Mouse (Mus musculus) lung, adult 2 months (tissue): Measurements from ENCODE around the gene Rilp. TPM values are rescaled to one million over a fixed set of nuclear protein-coding genes. Genes with fewer than 3 reads are reported as not detected.

ENCODE experiments used
- DNase-seq: peaks from one replicate; pipeline ENCODE4 v3.0.0; 2022
- H3K4me1 ChIP-seq: fragments of 200-500 bp; 2 replicates; pipeline ENCODE4 v1.6.1; 2011; ENCODE audit warnings: low read length; ENCODE audit not compliant: control insufficient read depth, insufficient read depth
- H3K4me3 ChIP-seq: fragments of 200-500 bp; replicated peaks from 2 replicates; pipeline ENCODE3; 2011; ENCODE audit warnings: low read depth, mild to moderate bottlenecking, control low read depth, low read length; ENCODE audit errors: extremely low read depth
- CTCF ChIP-seq: fragments of 200-500 bp; IDR thresholded peaks from 2 replicates; pipeline ENCODE4 v1.5.1; 2011; ENCODE audit warnings: mild to moderate bottlenecking, low read length, control low read depth; ENCODE audit not compliant: insufficient read depth
- POLR2A ChIP-seq: fragments of 200-500 bp; IDR thresholded peaks from 2 replicates; pipeline ENCODE4 v1.6.1; 2011; ENCODE audit warnings: low read depth, mild to moderate bottlenecking, control low read depth, low read length, borderline replicate concordance; ENCODE audit errors: extremely low read depth
- WGBS: fragments of 180-500 bp; shearing (Covaris S2); methylation state at CpG from one replicate; pipeline ENCODE4 v1.1.7; 2018; 5-methylcytosine and 5-hydroxymethylcytosine counted together
- polyA plus RNA-seq: library from polyadenylated mRNA; depleted of rRNA; stranded (reverse); fragments of >200 nt; gene quantifications from 2 replicates; pipeline ENCODE4 v1.2.3, GENCODE M21; 2012

Gene Rilp
- polyA plus RNA-seq, 1 experiment, result 14.5 TPM

GRCm38 (mm10) chr11:75486601-75487285 is 23.2 kb upstream of the Rilp start, which contains the start of gene Prpf8:
Prpf8 (plus strand) TSS chr11:75486816.
- Histone ChIP-seq H3K4me3 (peak within 1 kb of the TSS; percentile 83), H3K4me1 (peaks cover 9% of the 10 kb centered on the region)
- TF ChIP-seq CTCF, result no peak
- peak; percentile 88; the same call in 1 of the 2 replicates for TF ChIP-seq POLR2A
- DNase-seq, result peak; percentile 99
- under 1% methylated on average over 52 of the region's 52 CpGs for WGBS

GRCm38 (mm10) chr11:75487496-75487895 is 22.4 kb upstream of the Rilp start:
- peak overlapping the region; percentile 83 for H3K4me3 ChIP-seq
- 19% methylated on average over 6 of the region's 6 CpGs for WGBS
- peaks cover 9% of the 10 kb centered on the region for H3K4me1 ChIP-seq
- DNase-seq, result no peak
- TF ChIP-seq CTCF (no peak), POLR2A (no peak)

GRCm38 (mm10) chr11:75494296-75495049 is 15.4 kb upstream of the Rilp start:
- no peak for DNase-seq
- WGBS, result 85% methylated on average over 10 of the region's 10 CpGs
- TF ChIP-seq POLR2A (no peak), CTCF (no peak)
- Histone ChIP-seq H3K4me3 (no peak overlapping the region), H3K4me1 (no peaks in the 10 kb centered on the region)

GRCm38 (mm10) chr11:75498126-75498525 is 11.8 kb upstream of the Rilp start:
- TF ChIP-seq POLR2A, result no peak
- no peak for TF ChIP-seq CTCF
- Histone ChIP-seq H3K4me3 (no peak overlapping the region), H3K4me1 (no peaks in the 10 kb centered on the region)
- DNase-seq, result no peak
- 54% methylated on average over 1 of the region's 1 CpGs for WGBS

- no peak for TF ChIP-seq CTCF
- no peak for TF ChIP-seq POLR2A
- WGBS, result 97% methylated on average over 4 of the region's 4 CpGs
- Histone ChIP-seq H3K4me1 (peaks cover 8% of the 10 kb centered on the region), H3K4me3 (no peak overlapping the region)
- no peak for DNase-seq
These were observed 1.7 kb upstream of the Rilp start for GRCm38 (mm10) chr11:75508162-75508561.

GRCm38 (mm10) chr11:75508904-75509303 is 990 bp upstream of the Rilp start:
- Histone ChIP-seq H3K4me1 (peaks cover 8% of the 10 kb centered on the region), H3K4me3 (no peak overlapping the region)
- WGBS, result 49% methylated on average over 8 of the region's 8 CpGs
- TF ChIP-seq POLR2A (no peak), CTCF (no peak)
- no peak for DNase-seq

GRCm38 (mm10) chr11:75510627-75510993 is 716 bp downstream of the Rilp start:
- peak; percentile 74 for TF ChIP-seq CTCF
- peak; percentile 88; the same call in 1 of the 2 replicates for TF ChIP-seq POLR2A
- peak overlapping the region; percentile 79 for H3K4me3 ChIP-seq
- DNase-seq, result peak; percentile 90
- peaks cover 8% of the 10 kb centered on the region for H3K4me1 ChIP-seq
- WGBS, result 2% methylated on average over 24 of the region's 24 CpGs

- Histone ChIP-seq H3K4me1 (peaks cover 8% of the 10 kb centered on the region), H3K4me3 (no peak overlapping the region)
- DNase-seq, result peak; percentile 66
- no peak for TF ChIP-seq POLR2A
- no peak for TF ChIP-seq CTCF
- WGBS, result 56% methylated on average over 6 of the region's 6 CpGs
These were observed 1.3 kb downstream of the Rilp start for GRCm38 (mm10) chr11:75511213-75511612.

- 79% methylated on average over 9 of the region's 9 CpGs for WGBS
- no peak for TF ChIP-seq POLR2A
- no peak for TF ChIP-seq CTCF
- Histone ChIP-seq H3K4me3 (no peak overlapping the region), H3K4me1 (peaks cover 8% of the 10 kb centered on the region)
- no peak for DNase-seq
These were observed 2.6 kb downstream of the Rilp start for GRCm38 (mm10) chr11:75512301-75513018.

- Histone ChIP-seq H3K4me1 (peaks cover 8% of the 10 kb centered on the region), H3K4me3 (peak within 1 kb of the TSS; percentile 81)
- TF ChIP-seq CTCF, result no peak
- peak; percentile 75; the same call in 1 of the 2 replicates for TF ChIP-seq POLR2A
- no peak for DNase-seq
- 40% methylated on average over 8 of the region's 8 CpGs for WGBS
These were observed 3.4 kb downstream of the Rilp start, which contains the start of gene Scarf1 for GRCm38 (mm10) chr11:75513336-75513735. Scarf1 (plus strand) TSS chr11:75513540.
